Mouse (Mus musculus): ENCODE measurements around the gene Rfx8. TPM values are rescaled to one million over a fixed set of nuclear protein-coding genes. Genes with fewer than 3 reads are reported as not detected.

Rfx8 gene
- polyA plus RNA-seq, 1 experiment from 2014 or later: not detected

DNA sequence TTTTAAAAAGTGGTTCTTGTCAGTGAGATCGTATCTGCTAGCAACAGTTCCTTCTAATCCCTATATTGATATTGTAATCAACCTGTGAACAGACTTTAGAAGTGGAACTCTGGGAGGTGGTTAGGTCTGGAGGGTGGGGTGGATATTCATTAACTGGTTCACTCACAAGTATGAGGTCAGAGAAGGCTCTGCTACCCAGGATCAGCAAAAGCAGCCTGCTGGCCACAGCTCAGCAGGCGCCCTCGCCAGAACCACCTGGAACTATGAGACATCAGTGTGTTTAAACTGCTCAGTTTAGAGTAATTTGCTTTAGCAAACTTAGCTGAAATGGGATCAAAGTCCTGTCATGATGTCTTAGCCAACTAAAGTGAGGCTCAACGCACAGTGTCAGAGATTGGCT lies 25.6 kb downstream of the Rfx8 start:
- no peak for DNase-seq (ENCODE audit: low read depth, low spot score)
- ChIA-PET CTCF (interaction anchor here (0.7 to 3.7 kb wide), 5 partner anchors 9 to 71 kb away, joined by 3 to 19 read pairs (median 3); no protein-coding TSS in a partner anchor), POLR2A (no interaction called here)
- ATAC-seq: peak; percentile 60
- H3K27me3 ChIP-seq: no peaks in the 10 kb centered on the region
- no peak for TF ChIP-seq CTCF (IDR thresholded peaks at IDR 0.05)
- in situ Hi-C loops (cut with MboI; ENCODE audit: low pct_unique_long_range_greater_than_20kb): loop anchor here (5.0 kb wide), 1 partner anchor 57 kb away; no protein-coding TSS in a partner anchor

DNA sequence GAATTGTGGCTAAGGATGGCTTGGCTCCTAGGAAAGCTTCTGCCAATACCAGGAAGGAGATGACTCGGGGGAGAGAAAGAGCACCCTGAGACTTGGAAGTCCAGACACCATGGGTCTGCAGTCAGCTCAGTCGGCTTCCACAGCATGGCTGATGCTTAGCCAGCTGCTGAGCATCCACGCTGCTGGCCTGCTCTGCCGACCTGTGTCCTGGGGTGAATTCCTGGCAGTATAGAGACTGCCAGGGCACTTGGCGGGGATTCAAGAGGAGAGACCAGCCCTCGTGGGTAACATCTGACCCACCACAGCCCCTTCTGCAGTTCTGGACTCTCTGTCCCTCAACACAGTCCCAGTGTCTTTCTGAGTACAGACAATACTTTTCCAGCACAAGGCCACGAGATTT lies 26.0 kb downstream of the Rfx8 start:
- ChIA-PET CTCF (interaction anchor here (0.7 to 3.7 kb wide), 3 partner anchors 8 to 67 kb away, joined by 3 to 19 read pairs (median 4); no protein-coding TSS in a partner anchor), POLR2A (no interaction called here)
- ATAC-seq (no peak), DNase-seq (ENCODE audit: low read depth, low spot score) (no peak)
- H3K27me3 ChIP-seq: no peaks in the 10 kb centered on the region
- in situ Hi-C loops (cut with MboI; ENCODE audit: low pct_unique_long_range_greater_than_20kb): loop anchor here (5.0 kb wide), 1 partner anchor 58 kb away; no protein-coding TSS in a partner anchor
- no peak for TF ChIP-seq CTCF (IDR thresholded peaks at IDR 0.05)

DNA sequence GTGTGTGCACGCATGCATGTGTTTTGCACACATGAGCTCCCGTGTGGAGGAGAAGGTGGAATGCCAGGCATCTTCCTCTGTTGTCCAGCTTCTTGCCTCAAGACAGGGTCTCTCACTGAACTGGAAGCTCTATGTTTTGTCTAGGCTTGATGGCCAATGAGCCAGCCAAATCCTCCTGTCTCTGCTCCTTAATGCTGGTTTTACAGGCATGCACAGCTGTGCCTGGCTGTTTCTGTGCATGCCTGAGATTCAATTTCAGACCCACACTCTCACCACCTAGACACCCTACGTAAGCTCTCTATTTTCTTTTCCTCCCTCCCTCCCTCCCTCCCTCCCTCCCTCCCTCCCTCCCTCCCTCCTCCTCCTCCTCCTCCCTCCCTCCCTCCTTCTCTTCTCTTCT lies 28.8 kb downstream of the Rfx8 start:
- POLR2A ChIA-PET: no interaction called here

DNA sequence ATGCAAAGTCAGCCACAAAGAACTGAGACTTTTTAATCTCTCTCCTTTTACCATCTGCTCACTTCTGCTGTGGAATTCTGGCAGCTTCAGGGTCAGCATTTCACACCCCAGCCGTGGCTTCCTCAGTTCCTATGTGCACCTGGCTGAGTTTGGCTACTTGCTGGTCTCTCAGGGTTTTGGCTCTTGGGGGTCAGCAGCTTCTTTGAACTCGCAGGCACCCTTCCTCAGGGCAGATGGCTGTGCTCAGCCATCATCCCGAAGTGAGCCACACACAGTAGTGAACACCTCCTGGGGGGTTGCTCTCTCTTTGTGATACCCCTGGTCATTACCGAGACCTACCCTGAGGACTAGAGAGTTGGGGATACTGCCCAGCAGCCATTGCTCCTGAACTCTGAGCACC lies 29.7 kb downstream of the Rfx8 start:
- in situ Hi-C loops (cut with MboI; ENCODE audit: low pct_unique_long_range_greater_than_20kb): no loop called here

More for the DNA sequence above, 28.8 kb downstream of the Rfx8 start:
- DNase-seq (ENCODE audit: low read depth, low spot score): no peak
- CTCF ChIA-PET: no interaction called here
- H3K27me3 ChIP-seq: no peaks in the 10 kb centered on the region
- no peak for ATAC-seq
- TF ChIP-seq CTCF (IDR thresholded peaks at IDR 0.05): no peak
- in situ Hi-C loops (cut with MboI; ENCODE audit: low pct_unique_long_range_greater_than_20kb): no loop called here

GRCm38 (mm10) chr1:39688573-39688972 lies 32.2 kb downstream of the Rfx8 start:
- no peak for TF ChIP-seq CTCF (IDR thresholded peaks at IDR 0.05)
- CTCF ChIA-PET: no interaction called here
- POLR2A ChIA-PET: no interaction called here
- ATAC-seq: no peak
- no peaks in the 10 kb centered on the region for H3K27me3 ChIP-seq
- in situ Hi-C loops (cut with MboI; ENCODE audit: low pct_unique_long_range_greater_than_20kb): loop anchor here (5.0 to 10.0 kb wide), 3 partner anchors 209 to 406 kb away; no protein-coding TSS in a partner anchor
- no peak for DNase-seq (ENCODE audit: low read depth, low spot score)

More for the DNA sequence above, 29.7 kb downstream of the Rfx8 start:
- no peak for ATAC-seq
- H3K27me3 ChIP-seq: no peaks in the 10 kb centered on the region
- no peak for DNase-seq (ENCODE audit: low read depth, low spot score)
- POLR2A ChIA-PET: no interaction called here
- CTCF ChIA-PET: no interaction called here
- TF ChIP-seq CTCF (IDR thresholded peaks at IDR 0.05): no peak

- ATAC-seq (no peak), DNase-seq (ENCODE audit: low read depth, low spot score) (no peak)
- in situ Hi-C loops (cut with MboI; ENCODE audit: low pct_unique_long_range_greater_than_20kb): loop anchor here (5.0 to 10.0 kb wide), 3 partner anchors 210 to 408 kb away; no protein-coding TSS in a partner anchor
- no peak for TF ChIP-seq CTCF (IDR thresholded peaks at IDR 0.05)
- no peaks in the 10 kb centered on the region for H3K27me3 ChIP-seq
- ChIA-PET CTCF (interaction anchor here (1.4 to 3.2 kb wide), 4 partner anchors 8 to 249 kb away, joined by 3 to 19 read pairs (median 10); no protein-coding TSS in a partner anchor), POLR2A (no interaction called here)
Observed at GRCm38 (mm10) chr1:39687279-39687678, 33.5 kb downstream of the Rfx8 start.

GRCm38 (mm10) chr1:39685841-39686240 lies 35.0 kb downstream of the Rfx8 start:
- in situ Hi-C loops (cut with MboI; ENCODE audit: low pct_unique_long_range_greater_than_20kb): loop anchor here (5.0 to 10.0 kb wide), 3 partner anchors 211 to 409 kb away; no protein-coding TSS in a partner anchor
- ChIA-PET POLR2A (no interaction called here), CTCF (interaction anchor here (0.6 to 3.2 kb wide), 15 partner anchors 9 to 330 kb away, joined by 3 to 19 read pairs (median 3); no protein-coding TSS in a partner anchor)
- TF ChIP-seq CTCF (IDR thresholded peaks at IDR 0.05): no peak
- peak; percentile 81 for ATAC-seq
- no peak for DNase-seq (ENCODE audit: low read depth, low spot score)
- no peaks in the 10 kb centered on the region for H3K27me3 ChIP-seq

- in situ Hi-C loops (cut with MboI; ENCODE audit: low pct_unique_long_range_greater_than_20kb): loop anchor here (10.0 kb wide), 1 partner anchor 413 kb away; no protein-coding TSS in a partner anchor
- peaks cover 3% of the 10 kb centered on the region for H3K27me3 ChIP-seq
- TF ChIP-seq CTCF (IDR thresholded peaks at IDR 0.05): no peak
- ATAC-seq: no peak
- DNase-seq (ENCODE audit: low read depth, low spot score): no peak
- CTCF ChIA-PET: interaction anchor here (1.3 to 1.6 kb wide), 2 partner anchors 80 to 85 kb away, joined by 4 to 5 read pairs; no protein-coding TSS in a partner anchor
- POLR2A ChIA-PET: no interaction called here
Observed at GRCm38 (mm10) chr1:39681638-39682037, 39.2 kb downstream of the Rfx8 start.

GRCm38 (mm10) chr1:39680546-39680945 lies 40.3 kb downstream of the Rfx8 start:
- DNase-seq (ENCODE audit: low read depth, low spot score) (no peak), ATAC-seq (no peak)
- ChIA-PET CTCF (interaction anchor here (1.3 to 1.6 kb wide), 2 partner anchors 81 to 86 kb away, joined by 4 to 5 read pairs; no protein-coding TSS in a partner anchor), POLR2A (no interaction called here)
- peak; percentile 64 for TF ChIP-seq CTCF (IDR thresholded peaks at IDR 0.05)
- in situ Hi-C loops (cut with MboI; ENCODE audit: low pct_unique_long_range_greater_than_20kb): loop anchor here (10.0 kb wide), 1 partner anchor 414 kb away; no protein-coding TSS in a partner anchor
- H3K27me3 ChIP-seq: peaks cover 3% of the 10 kb centered on the region

GRCm38 (mm10) chr1:39678883-39679282 lies 41.9 kb downstream of the Rfx8 start:
- CTCF ChIA-PET: no interaction called here
- ATAC-seq (no peak), DNase-seq (ENCODE audit: low read depth, low spot score) (no peak)
- POLR2A ChIA-PET: no interaction called here
- no peak for TF ChIP-seq CTCF (IDR thresholded peaks at IDR 0.05)
- in situ Hi-C loops (cut with MboI; ENCODE audit: low pct_unique_long_range_greater_than_20kb): loop anchor here (10.0 kb wide), 1 partner anchor 144 kb away; the partner anchor contains the start of gene Cnot11
- peaks cover 3% of the 10 kb centered on the region for H3K27me3 ChIP-seq

DNA sequence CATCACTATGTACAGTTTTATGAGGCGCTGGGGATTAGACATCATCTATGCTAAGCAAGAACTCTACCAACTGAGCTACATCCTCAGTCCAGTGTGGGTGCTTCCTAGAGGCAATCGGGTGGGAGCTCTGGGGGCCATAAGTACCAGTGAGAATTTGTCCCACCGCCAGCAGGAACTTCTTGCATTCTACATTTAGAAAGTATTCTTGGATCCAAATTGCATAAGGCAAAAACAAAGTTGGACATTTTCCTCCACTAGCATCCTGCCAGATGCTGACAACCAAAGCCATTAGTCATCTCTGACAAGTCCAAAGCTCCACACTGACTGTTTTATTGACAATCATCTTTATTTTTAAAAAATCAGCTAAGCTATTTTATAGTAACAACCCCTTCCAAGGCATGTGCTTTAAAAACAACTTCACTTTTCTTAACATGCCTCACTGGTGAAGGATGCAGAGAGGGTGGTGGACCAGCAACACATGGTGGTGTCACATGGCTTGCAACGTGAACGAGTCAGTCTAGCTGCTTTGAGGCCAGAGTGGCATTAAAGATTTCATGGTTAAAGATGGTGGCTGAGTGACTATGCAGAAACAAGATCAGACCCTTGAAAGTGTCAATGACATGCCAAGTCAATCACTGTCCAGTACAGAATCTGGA lies 44.4 kb downstream of the Rfx8 start:
- POLR2A ChIA-PET: no interaction called here
- peaks cover 3% of the 10 kb centered on the region for H3K27me3 ChIP-seq
- in situ Hi-C loops (cut with MboI; ENCODE audit: low pct_unique_long_range_greater_than_20kb): loop anchor here (10.0 kb wide), 1 partner anchor 142 kb away; the partner anchor contains the start of gene Cnot11
- CTCF ChIA-PET: interaction anchor here (1.0 to 1.5 kb wide), 2 partner anchors 9 to 10 kb away, joined by 3 to 4 read pairs; no protein-coding TSS in a partner anchor
- ATAC-seq: no peak
- TF ChIP-seq CTCF (IDR thresholded peaks at IDR 0.05): no peak
- DNase-seq (ENCODE audit: low read depth, low spot score): no peak

Measured in Patski (cell line).